Mouse (Mus musculus): ENCODE data around the gene Gm28230. TPM values are rescaled to one million over a fixed set of nuclear protein-coding genes. Genes with fewer than 3 reads are reported as not detected.

The Gm28230 gene
- not detected in 2 replicates for total RNA-seq (2012; rRNA removed)
- not detected for polyA plus RNA-seq (2012; ENCODE audit: insufficient read depth in 1 of 2, insufficient read length in 2 of 2, low read depth in 1 of 2, low replicate concordance in 2 of 2, missing spikeins in 1 of 2)

DNA sequence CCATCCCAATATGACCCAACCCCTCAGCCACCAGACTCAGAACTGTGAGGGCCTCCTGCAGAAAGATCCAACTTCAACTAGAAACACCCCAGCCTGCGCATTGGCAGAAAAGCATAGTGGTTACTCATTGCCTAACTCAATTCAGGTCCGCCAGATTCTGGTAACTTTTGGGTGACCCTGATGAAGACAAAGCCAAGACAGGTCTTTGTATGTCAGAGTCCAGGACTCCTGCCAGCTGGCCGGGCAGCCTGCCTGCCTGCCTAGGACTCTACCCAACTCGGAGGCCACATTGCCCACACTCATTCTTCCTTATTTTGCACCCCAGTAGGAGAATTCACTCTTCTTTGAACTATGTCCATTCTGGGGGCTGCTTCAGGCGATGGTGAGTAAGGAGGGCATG is at the start of gene Gm28230:
Gene Gm28230, plus strand, starts transcription at position 178 of the 400 bp plus-strand sequence.
- H3K27me3 ChIP-seq (ENCODE audit: control insufficient read depth in 1 of 2, insufficient read depth in 2 of 2, low read length in 2 of 2) = peaks cover 0 to 2% of the 10 kb centered on the region in 2 experiments; a peak in 2 of 4 replicates
- H3K9me3 ChIP-seq (replicated peaks; ENCODE audit: insufficient read depth, low read length) = no peaks in the 10 kb centered on the region
- DNase-seq (ENCODE audit: low read depth, low spot score) = no peak
- no peak within 1 kb of the TSS for H3K27ac ChIP-seq (ENCODE audit: control insufficient read depth, low read depth, low read length)
- no peak for TF ChIP-seq NRF1 (IDR thresholded peaks at IDR 0.05; ENCODE audit: insufficient read depth, low read depth, low read length, poor library complexity, severe bottlenecking)
- TF ChIP-seq ETS1 (IDR thresholded peaks at IDR 0.05; ENCODE audit: low read depth, low read length) = no peak
- TF ChIP-seq MAZ (IDR thresholded peaks at IDR 0.05; ENCODE audit: low read depth, low read length) = no peak
- no peak for TF ChIP-seq HCFC1 (IDR thresholded peaks at IDR 0.05; ENCODE audit: low read depth, low read length)
- no peak for TF ChIP-seq TCF12 (IDR thresholded peaks at IDR 0.05; ENCODE audit: low read depth, low read length)
- no peak for TF ChIP-seq CTCF (IDR thresholded peaks at IDR 0.05 in 2 of 3, conservative IDR thresholded peaks at IDR 0.05 in 1 of 3; ENCODE audit: control insufficient read depth in 1 of 3, insufficient read depth in 1 of 3, low read depth in 2 of 3, low read length in 3 of 3, poor library complexity in 1 of 3, severe bottlenecking in 1 of 3)
- TF ChIP-seq KAT2A (conservative IDR thresholded peaks at IDR 0.05; ENCODE audit: low read depth, low read length) = no peak
- no peak for TF ChIP-seq SIN3A (IDR thresholded peaks at IDR 0.05; ENCODE audit: low read length)
- TF ChIP-seq MAX (IDR thresholded peaks at IDR 0.05; ENCODE audit: low read length) = no peak
- TF ChIP-seq CHD1 (IDR thresholded peaks at IDR 0.05; ENCODE audit: low read depth, low read length) = no peak
- TF ChIP-seq ELF1 (IDR thresholded peaks at IDR 0.05; ENCODE audit: low read depth, low read length) = no peak
- no peak for TF ChIP-seq USF1 (IDR thresholded peaks at IDR 0.05; ENCODE audit: low read depth, low read length)
- TF ChIP-seq USF2 (IDR thresholded peaks at IDR 0.05; ENCODE audit: borderline replicate concordance in 1 of 2, insufficient read depth in 1 of 2, low read depth in 1 of 2, low read length in 2 of 2) = no peak
- TF ChIP-seq GATA1 (IDR thresholded peaks at IDR 0.05; ENCODE audit: low read depth, low read length) = no peak
- TF ChIP-seq ZMIZ1 (IDR thresholded peaks at IDR 0.05; ENCODE audit: low read depth, low read length) = no peak
- H3K4me3 ChIP-seq (ENCODE audit: control insufficient read depth in 1 of 2, insufficient read depth in 1 of 2, low read depth in 2 of 2, low read length in 2 of 2) = no peak within 1 kb of the TSS
- H3K9ac ChIP-seq (ENCODE audit: control insufficient read depth, low read depth, low read length, poor library complexity, severe bottlenecking) = no peak within 1 kb of the TSS
- H3K36me3 ChIP-seq (ENCODE audit: control insufficient read depth in 1 of 2, insufficient read depth in 2 of 2, low read length in 2 of 2) = no peaks in the 10 kb centered on the region
- H3K79me2 ChIP-seq (ENCODE audit: control insufficient read depth, insufficient read depth, low read length, poor library complexity) = no peaks in the 10 kb centered on the region
- no peaks in the 10 kb centered on the region for H3K4me1 ChIP-seq (ENCODE audit: control insufficient read depth in 1 of 2, insufficient read depth in 2 of 2, low read length in 2 of 2)

DNA sequence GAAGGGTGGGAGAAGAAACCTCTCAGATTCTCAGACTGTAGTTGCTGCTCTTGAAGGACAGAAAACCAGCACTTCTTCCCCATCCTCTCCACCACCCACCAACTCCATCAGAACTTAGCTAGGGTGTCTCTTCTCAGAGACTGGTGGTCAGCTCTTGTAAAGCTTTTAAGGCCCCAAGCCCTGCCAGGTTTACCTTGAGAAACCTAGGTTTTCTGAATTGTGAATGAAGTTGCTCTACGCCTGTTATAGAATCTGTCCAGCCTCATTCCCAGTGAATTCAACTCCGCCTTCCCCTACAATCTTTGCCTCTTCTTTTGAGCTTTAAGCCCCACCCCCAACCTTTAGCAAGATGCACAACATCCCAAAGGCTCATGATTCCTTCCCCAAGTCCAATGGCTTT is 49.4 kb upstream of the Gm28230 start:
- no peak for DNase-seq (ENCODE audit: low read depth, low spot score)
- Histone ChIP-seq H3K4me3 (ENCODE audit: control insufficient read depth in 1 of 2, insufficient read depth in 1 of 2, low read depth in 2 of 2, low read length in 2 of 2) (no peak overlapping the region), H3K27me3 (ENCODE audit: control insufficient read depth in 1 of 2, insufficient read depth in 2 of 2, low read length in 2 of 2) (peaks cover 2 to 3% of the 10 kb centered on the region in 2 experiments; a peak in 3 of 4 replicates), H3K4me1 (ENCODE audit: control insufficient read depth in 1 of 2, insufficient read depth in 2 of 2, low read length in 2 of 2) (no peaks in the 10 kb centered on the region), H3K36me3 (ENCODE audit: control insufficient read depth in 1 of 2, insufficient read depth in 2 of 2, low read length in 2 of 2) (no peaks in the 10 kb centered on the region), H3K9me3 (replicated peaks; ENCODE audit: insufficient read depth, low read length) (no peaks in the 10 kb centered on the region), H3K9ac (ENCODE audit: control insufficient read depth, low read depth, low read length, poor library complexity, severe bottlenecking) (no peak overlapping the region), H3K27ac (ENCODE audit: control insufficient read depth, low read depth, low read length) (no peak overlapping the region), H3K79me2 (ENCODE audit: control insufficient read depth, insufficient read depth, low read length, poor library complexity) (no peaks in the 10 kb centered on the region)
- TF ChIP-seq GATA1 (IDR thresholded peaks at IDR 0.05; ENCODE audit: low read depth, low read length) (no peak), USF2 (IDR thresholded peaks at IDR 0.05; ENCODE audit: borderline replicate concordance in 1 of 2, insufficient read depth in 1 of 2, low read depth in 1 of 2, low read length in 2 of 2) (no peak), USF1 (IDR thresholded peaks at IDR 0.05; ENCODE audit: low read depth, low read length) (no peak), HCFC1 (IDR thresholded peaks at IDR 0.05; ENCODE audit: low read depth, low read length) (no peak), RCOR1 (IDR thresholded peaks at IDR 0.05; ENCODE audit: low read depth, low read length) (no peak), ETS1 (IDR thresholded peaks at IDR 0.05; ENCODE audit: low read depth, low read length) (no peak), CHD1 (IDR thresholded peaks at IDR 0.05; ENCODE audit: low read depth, low read length) (no peak), BHLHE40 (IDR thresholded peaks at IDR 0.05; ENCODE audit: borderline replicate concordance, low read depth, low read length) (no peak), TBP (IDR thresholded peaks at IDR 0.05; ENCODE audit: low read depth, low read length) (no peak), MYC (IDR thresholded peaks at IDR 0.05; ENCODE audit: low read depth, low read length) (no peak), ZC3H11A (IDR thresholded peaks at IDR 0.05; ENCODE audit: low read depth, low read length) (no peak), NRF1 (IDR thresholded peaks at IDR 0.05; ENCODE audit: insufficient read depth, low read depth, low read length, poor library complexity, severe bottlenecking) (no peak), SMC3 (IDR thresholded peaks at IDR 0.05; ENCODE audit: low read depth, low read length) (no peak), POLR2AphosphoS2 (IDR thresholded peaks at IDR 0.05; ENCODE audit: low read length) (no peak), MAX (IDR thresholded peaks at IDR 0.05; ENCODE audit: low read length) (no peak)
